Mouse (Mus musculus) heart, embryonic 12.5 days (tissue): ENCODE data around the gene Map3k5. TPM values are rescaled to one million over a fixed set of nuclear protein-coding genes. Genes with fewer than 3 reads are reported as not detected.
"Not testable (repeated sequence)": the region's sequence is repeated elsewhere in the genome, so short reads cannot be mapped to it uniquely, and the experiment has no call there.

Source experiments
- ATAC-seq: fragments of 200-750 bp; cut with Nextera tagmentation; 2 replicates; pipeline ENCODE4 v1.8.0; 2017; ENCODE audit warnings: moderate TSS enrichment, moderate library complexity; ENCODE audit not compliant: insufficient number of reproducible peaks, low FRiP score
- H3K27ac ChIP-seq: fragments of 300-500 bp; sonication (generic); 2 replicates; pipeline ENCODE4 v1.5.1; 2016; ENCODE audit warnings: mild to moderate bottlenecking, moderate library complexity; ENCODE audit not compliant: poor library complexity, severe bottlenecking
- H3K27me3 ChIP-seq: fragments of 300-500 bp; sonication (generic); replicated peaks from 2 replicates; pipeline ENCODE4 v1.6.1; 2016; ENCODE audit warnings: mild to moderate bottlenecking, moderate library complexity
- H3K36me3 ChIP-seq: fragments of 300-500 bp; sonication (generic); 2 replicates; pipeline ENCODE4 v1.6.1; 2016; ENCODE audit warnings: mild to moderate bottlenecking, moderate library complexity
- H3K4me1 ChIP-seq: fragments of 300-500 bp; sonication (generic); replicated peaks from 2 replicates; pipeline ENCODE4 v1.6.1; 2016; ENCODE audit warnings: mild to moderate bottlenecking
- H3K4me2 ChIP-seq: fragments of 300-500 bp; sonication (generic); 2 replicates; pipeline ENCODE4 v1.6.1; 2016; ENCODE audit warnings: mild to moderate bottlenecking, moderate library complexity
- H3K4me3 ChIP-seq: fragments of 300-500 bp; sonication (generic); 2 replicates; pipeline ENCODE4 v1.5.1; 2016; ENCODE audit warnings: mild to moderate bottlenecking
- H3K9ac ChIP-seq: fragments of 300-500 bp; sonication (generic); 2 replicates; pipeline ENCODE4 v1.6.1; 2016; ENCODE audit warnings: mild to moderate bottlenecking, moderate library complexity
- H3K9me3 ChIP-seq: fragments of 300-500 bp; sonication (generic); replicated peaks from 2 replicates; pipeline ENCODE4 v1.6.1; 2016; ENCODE audit warnings: mild to moderate bottlenecking, moderate library complexity
- WGBS: fragments of 180-500 bp; shearing (Covaris S2); methylation state at CpG from one replicate; pipeline ENCODE4 v1.1.7; 2016; 5-methylcytosine and 5-hydroxymethylcytosine counted together
- polyA plus RNA-seq: library from polyadenylated mRNA; unstranded; fragments of >200 nt; fragmentation: Nextera tagmentation; extraction: Ambion mirVana; gene quantifications from 2 replicates; pipeline ENCODE4 v1.2.1, GENCODE M21; 2016

Gene Map3k5
- polyA plus RNA-seq, 1 experiment from 2014 or later, result 4.8 TPM

GRCm38 (mm10) chr10:19910516-19910915 is 23.8 kb upstream of the Map3k5 start:
- WGBS, result 75% methylated on average over 2 of the region's 2 CpGs
- no peak overlapping the region for H3K4me3 ChIP-seq
- H3K9ac ChIP-seq, result no peak overlapping the region
- H3K36me3 ChIP-seq, result no peaks in the 10 kb centered on the region
- no peak for ATAC-seq
- H3K4me1 ChIP-seq, result no peaks in the 10 kb centered on the region
- peaks cover 6% of the 10 kb centered on the region; the same call in 1 of the 2 replicates for H3K27me3 ChIP-seq
- no peak overlapping the region for H3K4me2 ChIP-seq
- no peak overlapping the region for H3K27ac ChIP-seq
- H3K9me3 ChIP-seq, result no peaks in the 10 kb centered on the region

- H3K27me3 ChIP-seq, result peaks cover 6% of the 10 kb centered on the region; the same call in 1 of the 2 replicates
- no peaks in the 10 kb centered on the region for H3K4me1 ChIP-seq
- no peak overlapping the region for H3K4me3 ChIP-seq
- no peak overlapping the region for H3K9ac ChIP-seq
- no peak overlapping the region for H3K4me2 ChIP-seq
- no peak for ATAC-seq
- H3K27ac ChIP-seq, result no peak overlapping the region
- H3K9me3 ChIP-seq, result no peaks in the 10 kb centered on the region
- 11% methylated on average over 1 of the region's 1 CpGs for WGBS
- H3K36me3 ChIP-seq, result no peaks in the 10 kb centered on the region
Measured at GRCm38 (mm10) chr10:19911583-19911982, 22.7 kb upstream of the Map3k5 start.

- Histone ChIP-seq H3K27ac (no peak overlapping the region), H3K9ac (no peak overlapping the region), H3K4me2 (no peak overlapping the region), H3K36me3 (no peaks in the 10 kb centered on the region), H3K27me3 (peaks cover 6% of the 10 kb centered on the region; the same call in 1 of the 2 replicates), H3K4me1 (no peaks in the 10 kb centered on the region), H3K9me3 (no peaks in the 10 kb centered on the region), H3K4me3 (no peak overlapping the region)
- ATAC-seq, result no peak
- WGBS, result 79% methylated on average over 4 of the region's 4 CpGs
Measured at GRCm38 (mm10) chr10:19913806-19914205, 20.5 kb upstream of the Map3k5 start.

GRCm38 (mm10) chr10:19915301-19915700 is 19.0 kb upstream of the Map3k5 start:
- ATAC-seq, result no peak

GRCm38 (mm10) chr10:19922410-19922809 is 11.9 kb upstream of the Map3k5 start:
- peaks cover 14% of the 10 kb centered on the region; the same call in 1 of the 2 replicates for H3K4me1 ChIP-seq
- 51% methylated on average over 4 of the region's 4 CpGs for WGBS
- H3K36me3 ChIP-seq, result no peaks in the 10 kb centered on the region
- no peaks in the 10 kb centered on the region for H3K9me3 ChIP-seq
- ATAC-seq, result no peak
- H3K4me3 ChIP-seq, result no peak overlapping the region
- no peaks in the 10 kb centered on the region for H3K27me3 ChIP-seq
- H3K4me2 ChIP-seq, result no peak overlapping the region
- no peak overlapping the region for H3K27ac ChIP-seq
- no peak overlapping the region for H3K9ac ChIP-seq

More at GRCm38 (mm10) chr10:19915301-19915700, 19.0 kb upstream of the Map3k5 start:
- no peaks in the 10 kb centered on the region for H3K36me3 ChIP-seq
- WGBS, result 30% methylated on average over 1 of the region's 1 CpGs
- H3K9ac ChIP-seq, result no peak overlapping the region
- no peaks in the 10 kb centered on the region for H3K9me3 ChIP-seq
- no peaks in the 10 kb centered on the region for H3K4me1 ChIP-seq
- no peak overlapping the region for H3K27ac ChIP-seq
- H3K4me3 ChIP-seq, result no peak overlapping the region
- H3K27me3 ChIP-seq, result 0 out of 2 replicates have a peak, but pooled peaks cover under 1% of the 10 kb centered on the region
- no peak overlapping the region for H3K4me2 ChIP-seq

GRCm38 (mm10) chr10:19924256-19924655 is 10.0 kb upstream of the Map3k5 start:
- Histone ChIP-seq H3K9me3 (no peaks in the 10 kb centered on the region), H3K27ac (no peak overlapping the region), H3K27me3 (no peaks in the 10 kb centered on the region), H3K4me3 (no peak overlapping the region), H3K4me2 (no peak overlapping the region), H3K9ac (no peak overlapping the region), H3K36me3 (no peaks in the 10 kb centered on the region), H3K4me1 (peaks cover 17% of the 10 kb centered on the region; the same call in 1 of the 2 replicates)
- 73% methylated on average over 2 of the region's 2 CpGs for WGBS
- ATAC-seq, result no peak

- H3K27ac ChIP-seq, result peak overlapping the region; percentile 67
- 38% methylated on average over 4 of the region's 4 CpGs for WGBS
- peaks cover 17% of the 10 kb centered on the region; the same call in 1 of the 2 replicates for H3K4me1 ChIP-seq
- not testable (repeated sequence) for H3K4me3 ChIP-seq, ATAC-seq, H3K4me2 ChIP-seq, H3K36me3 ChIP-seq, H3K9me3 ChIP-seq, H3K9ac ChIP-seq, H3K27me3 ChIP-seq
Measured at GRCm38 (mm10) chr10:19926391-19926897, 7.8 kb upstream of the Map3k5 start.

GRCm38 (mm10) chr10:19928205-19928604 is 6.1 kb upstream of the Map3k5 start:
- H3K4me1 ChIP-seq, result peaks cover 14% of the 10 kb centered on the region
- no peaks in the 10 kb centered on the region for H3K9me3 ChIP-seq
- 0 out of 2 replicates have a peak, but pooled peaks have one; percentile 25 for ATAC-seq
- no peak overlapping the region for H3K9ac ChIP-seq
- 37% methylated on average over 1 of the region's 1 CpGs for WGBS
- H3K27me3 ChIP-seq, result no peaks in the 10 kb centered on the region
- no peak overlapping the region for H3K4me3 ChIP-seq
- peak overlapping the region; percentile 93 for H3K27ac ChIP-seq
- H3K4me2 ChIP-seq, result no peak overlapping the region
- no peaks in the 10 kb centered on the region for H3K36me3 ChIP-seq

GRCm38 (mm10) chr10:19932986-19933385 is 1.3 kb upstream of the Map3k5 start:
- 39% methylated on average over 3 of the region's 3 CpGs for WGBS
- H3K4me2 ChIP-seq, result no peak overlapping the region
- no peak for ATAC-seq

GRCm38 (mm10) chr10:19933511-19934383 is 525 bp upstream of the Map3k5 start:
- Histone ChIP-seq H3K4me2 (peak overlapping the region; percentile 96), H3K27ac (peak overlapping the region; percentile 91), H3K36me3 (no peaks in the 10 kb centered on the region), H3K4me1 (peaks cover 25% of the 10 kb centered on the region), H3K9ac (peak overlapping the region; percentile 91), H3K27me3 (no peaks in the 10 kb centered on the region), H3K9me3 (no peaks in the 10 kb centered on the region), H3K4me3 (peak overlapping the region; percentile 90)
- ATAC-seq, result peak; percentile 89
- WGBS, result under 1% methylated on average over 89 of the region's 97 CpGs

More at GRCm38 (mm10) chr10:19932986-19933385, 1.3 kb upstream of the Map3k5 start:
- no peaks in the 10 kb centered on the region for H3K36me3 ChIP-seq
- peak overlapping the region; percentile 63 for H3K27ac ChIP-seq
- H3K27me3 ChIP-seq, result no peaks in the 10 kb centered on the region
- H3K4me3 ChIP-seq, result no peak overlapping the region
- H3K4me1 ChIP-seq, result peaks cover 22% of the 10 kb centered on the region
- H3K9ac ChIP-seq, result no peak overlapping the region
- no peaks in the 10 kb centered on the region for H3K9me3 ChIP-seq

GRCm38 (mm10) chr10:19935295-19935623 is 987 bp downstream of the Map3k5 start:
- H3K27me3 ChIP-seq, result no peaks in the 10 kb centered on the region
- WGBS, result 6% methylated on average over 10 of the region's 10 CpGs
- H3K4me1 ChIP-seq, result peaks cover 38% of the 10 kb centered on the region
- peak overlapping the region; percentile 96 for H3K4me2 ChIP-seq
- peak overlapping the region; percentile 90 for H3K4me3 ChIP-seq
- no peaks in the 10 kb centered on the region for H3K36me3 ChIP-seq
- no peaks in the 10 kb centered on the region for H3K9me3 ChIP-seq
- no peak for ATAC-seq
- peak overlapping the region; percentile 91 for H3K9ac ChIP-seq
- no peak overlapping the region for H3K27ac ChIP-seq
